Mouse (Mus musculus): ENCODE data around the gene Hagh.

The Hagh gene

GRCm38 (mm10) chr17:24839842-24840241 lies at the start of gene Hagh:
Gene Hagh, plus strand, starts transcription at chr17:24840143.
- no peak for DNase-seq (ENCODE audit: extremely low spot score, low read depth, low spot score)

DNA sequence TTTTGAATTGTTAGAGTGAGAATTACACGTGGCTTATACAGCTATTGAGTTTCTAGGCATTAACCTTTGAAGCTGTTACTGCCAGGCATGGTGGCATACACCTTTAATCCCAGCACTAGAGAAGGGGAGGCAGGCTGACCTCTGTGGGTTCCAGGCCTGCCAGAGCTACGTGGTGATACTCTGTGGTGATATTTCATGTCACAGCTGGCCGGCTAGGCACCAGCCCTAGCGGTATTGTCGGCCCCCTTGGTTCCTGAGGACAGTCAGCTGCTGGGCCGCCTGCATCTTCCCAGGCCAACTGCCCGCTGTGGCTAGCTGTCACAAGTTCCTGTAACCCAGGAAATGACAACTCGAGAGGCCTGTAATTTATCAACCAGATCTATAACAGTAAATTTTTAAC lies 47.8 kb upstream of the Hagh start:
- DNase-seq (ENCODE audit: extremely low spot score, low read depth, low spot score): no peak

- no peak for DNase-seq (ENCODE audit: extremely low spot score, low read depth, low spot score)
These were observed 45.2 kb upstream of the Hagh start for GRCm38 (mm10) chr17:24794791-24795190.

- no peak for DNase-seq (ENCODE audit: extremely low spot score, low read depth, low spot score)
These were observed 43.0 kb upstream of the Hagh start for GRCm38 (mm10) chr17:24796969-24797368.

GRCm38 (mm10) chr17:24798229-24798628 lies 41.7 kb upstream of the Hagh start:
- no peak for DNase-seq (ENCODE audit: extremely low spot score, low read depth, low spot score)

GRCm38 (mm10) chr17:24799476-24799875 lies 40.5 kb upstream of the Hagh start:
- DNase-seq (ENCODE audit: extremely low spot score, low read depth, low spot score): no peak

DNA sequence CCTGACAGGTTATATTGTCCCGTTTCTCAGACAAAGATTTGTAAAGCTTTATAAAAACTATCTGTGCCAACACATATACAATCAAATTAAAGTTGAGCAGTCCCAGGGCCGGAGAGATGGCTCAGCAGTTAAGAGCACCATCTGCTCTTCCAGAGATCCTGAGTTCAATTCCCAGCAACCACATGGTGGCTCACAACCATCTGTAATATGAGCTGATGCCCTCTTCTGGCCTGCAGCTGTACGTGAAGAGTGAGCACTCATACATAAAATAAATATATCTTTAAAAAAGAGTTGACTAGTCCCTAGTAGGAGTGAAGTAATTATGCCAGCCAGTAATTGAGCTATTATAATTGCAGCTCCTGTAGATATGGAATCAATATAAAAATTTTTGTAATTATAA lies 39.4 kb upstream of the Hagh start:
- DNase-seq (ENCODE audit: extremely low spot score, low read depth, low spot score): no peak

DNA sequence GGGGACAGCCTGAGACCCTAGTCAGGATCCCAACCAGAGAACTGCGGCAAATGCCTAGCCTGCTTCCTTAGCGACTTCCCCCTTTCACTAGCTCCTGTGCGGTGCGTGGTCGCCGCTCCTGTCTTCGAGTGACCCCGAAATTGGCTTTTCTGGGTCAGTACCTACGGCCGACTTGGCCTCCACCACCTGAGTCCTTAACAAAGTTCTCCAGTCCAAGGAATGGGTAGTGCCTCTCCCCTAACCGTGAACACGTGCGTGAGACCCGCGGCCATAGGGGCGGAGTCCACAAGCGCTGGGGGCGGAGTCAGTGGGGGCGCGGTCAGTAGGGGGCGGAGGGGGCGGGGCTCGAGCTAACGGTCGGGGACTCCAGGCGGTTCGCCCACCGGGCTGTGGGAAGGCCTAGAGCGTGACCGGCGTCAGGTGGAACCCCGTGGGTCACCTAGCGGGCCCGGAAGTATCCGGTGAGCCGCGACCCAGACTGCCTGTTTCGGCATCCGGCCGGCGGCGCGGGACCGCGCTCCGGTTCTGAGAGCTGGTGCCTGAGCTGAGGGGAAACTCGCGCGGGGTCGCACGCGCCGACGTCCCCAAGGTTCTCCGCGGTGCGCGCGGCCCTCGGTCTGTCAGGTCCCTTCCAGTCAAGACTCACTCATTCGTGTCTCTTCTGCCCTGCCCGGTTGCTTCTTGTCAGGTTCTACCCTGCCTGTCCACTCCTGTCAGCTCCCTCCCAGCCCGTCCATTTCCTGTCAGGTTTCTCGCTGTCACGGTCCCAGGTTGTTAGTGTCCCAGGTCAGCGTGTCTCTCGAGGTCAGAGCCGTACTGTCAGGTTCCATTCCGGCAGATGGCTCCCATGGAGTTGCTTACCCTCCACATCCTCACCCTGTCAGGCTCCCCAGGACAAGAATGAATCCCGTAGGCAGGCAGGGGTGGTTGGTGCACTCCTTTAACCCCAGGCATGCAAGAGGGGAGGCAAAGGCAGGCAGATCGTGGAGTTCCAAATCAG lies 35.7 kb upstream of the Hagh start, which contains the start of gene Meiob:
Meiob (plus strand) TSS at position 338 of the 1,000 bp plus-strand sequence.
- DNase-seq (ENCODE audit: extremely low spot score, low read depth, low spot score): no peak

DNA sequence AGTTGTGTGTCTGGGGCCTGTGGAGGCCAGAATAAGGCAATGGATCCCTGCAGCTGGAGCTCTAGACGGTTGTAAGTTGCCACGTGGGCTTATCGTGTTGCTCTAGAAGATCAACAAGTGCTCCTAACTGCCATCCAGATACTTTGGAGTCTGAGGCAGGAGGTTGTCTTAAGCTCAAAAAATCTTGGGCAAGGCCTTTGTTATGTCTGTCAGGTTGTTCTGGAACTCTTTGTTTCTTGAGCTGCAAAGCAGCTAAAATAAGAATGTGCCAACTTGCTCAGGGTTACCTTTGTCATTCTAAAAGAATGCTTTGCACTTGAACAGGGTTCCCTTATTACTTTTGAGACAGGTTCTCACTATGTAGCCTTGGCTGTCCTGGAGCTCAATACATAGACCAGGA lies 28.7 kb upstream of the Hagh start:
- DNase-seq (ENCODE audit: extremely low spot score, low read depth, low spot score): no peak

DNA sequence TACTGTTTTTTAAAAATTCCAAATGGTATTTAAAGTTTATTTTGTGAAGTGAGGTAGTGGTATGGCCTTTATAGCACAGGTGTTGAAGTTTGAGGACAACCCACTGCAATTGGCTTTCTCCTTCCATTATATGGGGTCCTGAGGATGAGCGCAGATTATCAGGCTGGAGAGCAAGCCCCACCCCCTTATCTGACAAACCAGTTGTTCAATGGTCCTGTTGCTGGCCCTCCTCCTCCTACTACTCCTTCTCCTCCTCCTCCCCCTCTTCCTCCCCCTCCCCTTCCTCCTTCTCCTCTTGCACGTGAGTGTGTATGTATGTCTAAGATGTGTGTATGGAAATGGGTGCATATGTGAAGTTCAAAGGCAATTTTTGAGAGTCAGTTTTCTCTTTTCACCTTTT lies 27.7 kb upstream of the Hagh start:
- DNase-seq (ENCODE audit: extremely low spot score, low read depth, low spot score): no peak

GRCm38 (mm10) chr17:24815256-24815655 lies 24.7 kb upstream of the Hagh start:
- DNase-seq (ENCODE audit: extremely low spot score, low read depth, low spot score): no peak

GRCm38 (mm10) chr17:24817503-24817902 lies 22.4 kb upstream of the Hagh start:
- no peak for DNase-seq (ENCODE audit: extremely low spot score, low read depth, low spot score)

DNA sequence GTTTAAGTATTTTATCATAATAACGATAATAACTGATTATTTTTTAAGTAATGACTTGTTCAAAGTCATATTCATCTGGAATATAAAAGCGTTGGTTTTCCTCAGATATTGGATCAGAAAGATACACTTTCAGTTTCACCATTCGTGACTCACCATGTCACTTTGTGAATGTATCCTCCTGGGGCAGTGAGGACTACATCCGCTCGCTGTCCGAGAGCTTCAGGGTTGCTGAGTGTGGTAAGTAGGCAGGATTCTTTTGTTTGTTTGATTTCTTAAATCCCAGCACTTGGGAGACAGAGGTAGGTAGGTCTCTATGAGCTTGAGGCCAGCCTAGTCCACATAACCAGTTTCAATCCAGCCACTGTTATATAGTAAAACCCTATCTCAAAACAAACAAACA lies 21.8 kb upstream of the Hagh start:
- no peak for DNase-seq (ENCODE audit: extremely low spot score, low read depth, low spot score)

- DNase-seq (ENCODE audit: extremely low spot score, low read depth, low spot score): no peak
These were observed 20.5 kb upstream of the Hagh start for GRCm38 (mm10) chr17:24819469-24819868.

GRCm38 (mm10) chr17:24821351-24822280 lies 18.3 kb upstream of the Hagh start:
- no peak for DNase-seq (ENCODE audit: extremely low spot score, low read depth, low spot score)

GRCm38 (mm10) chr17:24840341-24840740 lies 398 bp downstream of the Hagh start:
- DNase-seq (ENCODE audit: extremely low spot score, low read depth, low spot score): no peak

GRCm38 (mm10) chr17:24841133-24841532 lies 1.2 kb downstream of the Hagh start:
- DNase-seq (ENCODE audit: extremely low spot score, low read depth, low spot score): no peak

GRCm38 (mm10) chr17:24842631-24843030 lies 2.7 kb downstream of the Hagh start:
- DNase-seq (ENCODE audit: extremely low spot score, low read depth, low spot score): no peak

DNA sequence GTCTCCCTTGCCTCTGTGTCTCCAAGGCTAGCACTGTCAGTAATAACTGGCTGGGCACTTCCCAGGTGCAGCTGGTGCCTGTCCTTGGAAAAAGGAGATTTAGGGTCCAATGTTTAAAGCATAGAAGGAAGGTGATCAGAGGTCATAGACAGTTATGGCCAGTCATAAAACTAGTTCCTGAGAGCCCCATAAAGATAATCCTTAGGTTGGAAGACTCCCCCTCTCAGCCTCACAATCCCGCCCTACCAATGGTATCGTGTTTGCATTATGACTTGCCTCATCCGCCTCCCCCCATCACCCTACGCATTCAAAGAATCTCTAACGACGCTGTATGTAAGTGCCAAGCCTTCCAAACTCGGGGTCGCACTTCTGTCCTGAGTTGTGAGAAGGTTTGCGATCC lies 4.6 kb downstream of the Hagh start:
- no peak for DNase-seq (ENCODE audit: extremely low spot score, low read depth, low spot score)

DNA sequence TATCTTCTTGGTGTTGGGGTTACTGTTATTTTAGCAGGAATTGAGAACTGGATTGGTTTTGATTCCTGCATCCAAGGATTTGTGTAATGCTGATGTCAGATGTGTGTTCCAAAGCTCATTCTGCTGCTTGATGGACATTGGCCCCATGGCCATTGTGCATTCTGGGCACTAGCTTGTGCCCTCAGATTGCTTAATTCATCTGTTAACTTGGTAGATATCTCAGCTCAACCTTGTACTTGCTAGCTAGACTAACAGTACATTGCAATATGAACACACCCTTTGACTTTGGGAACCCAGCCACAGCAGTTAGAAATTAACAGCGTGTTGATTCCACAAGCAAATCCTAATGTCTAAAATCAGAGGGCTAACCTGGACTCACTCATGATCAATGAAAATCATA lies 7.4 kb downstream of the Hagh start:
- no peak for DNase-seq (ENCODE audit: extremely low spot score, low read depth, low spot score)

GRCm38 (mm10) chr17:24848600-24849031 lies 8.7 kb downstream of the Hagh start:
- DNase-seq (ENCODE audit: extremely low spot score, low read depth, low spot score): no peak

GRCm38 (mm10) chr17:24849733-24850064 lies 9.8 kb downstream of the Hagh start:
- DNase-seq (ENCODE audit: extremely low spot score, low read depth, low spot score): no peak

All from hindlimb bud, embryonic 11.5 days (tissue).